Mouse (Mus musculus): ENCODE results near the gene Siah2.

DNA sequence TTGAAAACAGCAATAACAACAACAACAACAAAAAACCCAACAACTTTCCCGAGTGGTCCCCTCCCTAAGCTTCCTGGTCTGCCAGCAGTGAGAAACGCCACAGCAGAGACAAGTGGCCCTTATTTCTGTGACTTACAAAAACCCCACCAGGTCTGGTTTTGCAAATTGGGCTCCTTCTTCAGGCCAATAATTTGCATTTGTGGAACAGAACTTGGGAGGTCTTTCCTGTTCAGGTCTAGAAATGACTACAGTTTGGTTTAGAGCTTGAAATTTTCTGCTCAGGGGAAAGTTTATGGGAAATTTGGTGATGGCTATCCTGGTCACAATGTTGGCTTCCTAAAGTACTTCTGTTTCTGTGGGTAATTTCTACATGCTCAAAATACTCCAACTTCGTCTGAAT lies 4.6 kb upstream of the Siah2 start:
- no peak for TF ChIP-seq CTCF (conservative IDR thresholded peaks at IDR 0.05; ENCODE audit: low read length)
- no peak for TF ChIP-seq NANOG (IDR thresholded peaks at IDR 0.05; ENCODE audit: borderline replicate concordance, low read length)
